Mouse (Mus musculus) left cerebral cortex, adult 8-10 months (tissue): ENCODE measurements around the gene Tbc1d30. TPM values are rescaled to one million over a fixed set of nuclear protein-coding genes. Genes with fewer than 3 reads are reported as not detected.

ENCODE experiments used
- DNase-seq, 2 experiments: peaks; one replicate each; pipeline ENCODE4 v3.0.0; 2022; ENCODE audit warnings: low spot score in 2 of 2
- total RNA-seq, 4 experiments: library from RNA; stranded (reverse); gene quantifications; 2 replicates each; pipeline ENCODE4 v1.2.4; 2022

Gene Tbc1d30
- total RNA-seq, 4 experiments from 2014 or later: 80.6 to 89.9 (median 82.3) TPM

DNA sequence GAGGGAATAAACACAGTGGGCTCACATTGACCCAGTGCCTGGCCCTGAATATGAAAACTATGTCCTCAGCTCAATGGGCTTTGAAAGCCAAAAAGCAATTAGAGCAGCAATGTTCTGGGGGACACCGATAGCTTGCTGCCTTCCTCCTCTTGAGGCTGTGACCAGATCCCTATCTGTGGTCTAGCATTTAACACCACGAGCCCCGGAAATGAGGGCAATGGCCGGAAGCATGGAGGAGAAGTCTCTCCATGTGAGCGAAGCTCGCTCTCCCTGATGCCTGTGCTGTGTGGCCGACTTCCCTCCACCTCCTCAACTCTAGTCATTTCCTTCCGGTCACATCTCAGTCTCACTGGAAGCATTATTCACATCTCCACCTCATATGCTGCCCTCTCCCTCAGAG, 82.3 kb downstream of the Tbc1d30 start:
- DNase-seq: no peak

DNA sequence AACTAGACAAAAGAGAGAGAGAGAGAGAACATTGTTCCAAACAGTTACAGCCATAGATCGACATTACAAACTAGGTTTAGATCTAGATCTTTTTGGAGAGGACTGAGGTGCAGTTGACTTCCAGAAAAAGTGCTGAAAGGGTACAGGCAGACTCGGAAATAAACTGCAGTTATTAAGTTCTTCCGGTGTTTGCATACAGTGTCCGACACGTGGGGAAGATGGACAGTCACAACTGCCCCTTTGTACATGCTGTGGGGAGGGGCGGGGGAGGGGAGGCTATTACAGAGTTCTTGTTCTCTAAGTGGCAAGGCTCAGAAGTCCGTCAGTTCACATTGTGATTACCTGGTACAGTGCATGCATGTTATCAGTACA, 86.9 kb downstream of the Tbc1d30 start:
- no peak for DNase-seq

DNA sequence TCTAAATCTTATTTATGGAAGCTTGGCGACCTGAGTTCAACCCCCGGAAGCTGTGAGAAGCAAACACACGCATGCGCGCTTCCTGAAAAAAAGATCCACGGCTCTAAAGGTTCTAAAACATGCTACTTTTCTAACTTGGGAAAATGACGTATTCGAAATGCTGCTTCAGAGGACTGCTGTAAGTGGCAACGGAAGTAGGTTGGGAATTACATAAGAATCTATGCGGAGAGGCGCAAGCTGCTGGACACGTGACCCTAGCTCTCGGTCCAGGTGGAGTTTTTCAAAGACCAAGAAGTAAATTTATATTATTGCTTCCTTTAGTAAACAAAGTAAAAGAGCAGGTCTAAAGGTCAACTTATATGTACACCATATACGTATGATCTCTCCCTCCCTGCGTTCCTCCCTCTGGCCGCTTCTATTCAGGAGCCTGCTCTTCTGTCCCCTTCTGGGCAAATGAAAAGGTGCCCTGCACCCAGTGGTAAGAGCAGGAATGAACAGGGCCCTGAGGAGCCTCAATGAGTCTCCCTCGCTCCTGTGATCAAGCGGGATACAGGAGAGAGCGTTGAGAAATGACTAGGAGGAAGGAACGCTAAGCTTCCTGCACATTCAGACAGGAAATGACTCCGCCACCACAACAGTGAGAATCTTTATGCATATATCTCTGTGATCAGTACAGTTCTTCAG, 87.4 kb downstream of the Tbc1d30 start:
- no peak for DNase-seq

DNA sequence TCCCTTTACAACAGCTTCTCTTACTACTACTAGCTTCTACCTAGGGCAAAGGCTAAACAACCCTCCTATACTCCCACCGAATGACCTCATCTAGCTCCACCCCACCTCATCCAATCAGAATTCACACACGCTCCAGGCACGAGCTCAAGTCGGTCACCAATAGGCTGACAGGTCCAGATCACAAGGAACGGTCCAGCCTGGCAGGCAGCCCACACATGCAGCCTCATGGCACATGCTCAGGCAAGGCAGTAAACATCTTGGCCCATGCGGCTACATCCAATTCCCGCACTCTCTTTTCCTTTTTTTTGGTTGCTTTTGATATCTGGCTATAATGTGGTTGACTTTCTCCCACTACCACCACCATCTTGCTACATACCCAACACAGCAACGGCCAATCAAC, 88.9 kb downstream of the Tbc1d30 start:
- DNase-seq: no peak

DNA sequence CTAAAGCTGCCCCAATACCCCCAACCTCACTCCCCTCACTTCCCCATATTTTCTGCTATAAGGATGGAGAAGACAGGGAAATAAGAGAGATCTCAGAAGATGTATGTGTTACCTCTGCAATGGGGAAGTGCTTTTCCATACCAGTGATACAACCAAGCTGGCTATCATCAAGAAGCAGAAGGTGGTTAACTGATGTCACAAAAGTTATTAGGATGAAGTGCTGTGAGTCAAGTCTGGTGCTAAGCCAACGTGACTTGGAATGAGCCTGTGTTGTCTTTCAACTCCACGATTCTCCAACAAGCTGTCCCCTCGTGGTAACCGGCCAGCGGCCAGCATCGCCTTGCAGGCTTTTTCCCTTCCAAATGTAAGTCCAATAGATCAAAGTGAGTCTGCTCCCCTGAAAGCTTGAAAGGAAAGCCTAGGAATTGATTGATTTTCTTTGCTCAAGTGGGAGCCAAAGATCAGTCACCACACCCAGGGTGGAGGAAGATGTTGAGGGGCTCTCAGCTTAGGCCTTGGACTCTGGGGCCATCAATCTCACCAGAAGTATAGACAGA, 90.0 kb downstream of the Tbc1d30 start:
- DNase-seq: no peak

DNA sequence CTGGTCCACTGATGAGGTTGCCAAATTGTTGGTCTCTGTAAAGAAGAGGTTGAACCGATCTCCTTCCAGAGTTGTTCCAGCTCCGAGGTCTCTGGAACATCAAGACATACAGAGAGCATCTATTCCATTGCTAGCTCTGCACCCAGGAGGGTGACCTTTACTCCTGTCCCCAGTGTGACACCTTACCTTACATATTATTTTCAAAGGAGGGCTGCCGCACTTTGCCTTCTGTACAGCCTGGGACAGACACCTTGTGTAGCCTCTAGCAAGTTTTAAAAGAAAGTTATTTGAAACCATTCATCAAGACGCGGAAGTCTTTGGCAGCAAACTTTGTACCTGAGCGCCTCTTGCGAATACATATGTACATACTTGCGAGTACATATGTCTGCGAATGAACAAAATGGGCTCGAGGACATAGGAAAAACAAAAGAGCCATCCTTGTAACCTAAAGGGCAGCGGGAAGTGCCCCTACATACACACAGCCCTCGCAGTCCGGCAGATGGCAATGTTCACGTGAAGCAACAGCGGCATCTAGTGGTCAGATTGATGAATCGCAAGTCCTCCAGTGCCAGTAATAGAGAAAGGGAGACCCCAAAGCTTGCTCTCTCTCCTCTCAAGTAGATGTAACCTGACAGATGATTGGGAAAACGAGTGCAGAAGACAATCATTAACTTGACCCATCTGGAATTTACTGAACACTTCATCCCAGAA, 94.8 kb downstream of the Tbc1d30 start:
- no peak for DNase-seq

DNA sequence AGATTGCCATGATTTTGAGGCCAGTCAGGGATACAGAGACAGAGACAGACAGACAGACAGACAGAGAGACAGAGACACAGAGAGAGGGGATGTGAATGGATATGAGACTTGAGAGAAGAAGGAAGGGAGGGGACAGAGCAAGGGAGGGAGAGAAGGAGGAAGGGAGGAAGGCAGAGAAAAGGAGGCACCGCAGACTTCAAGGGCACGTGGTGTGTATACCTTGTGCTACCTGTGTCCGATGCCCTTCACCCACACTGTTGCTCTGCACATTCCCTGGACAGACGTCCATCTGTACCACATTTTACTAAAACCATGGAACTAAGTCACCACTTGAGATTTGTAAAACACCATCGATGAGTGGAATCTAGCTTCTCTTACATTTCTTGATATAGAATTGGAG, 95.6 kb downstream of the Tbc1d30 start:
- DNase-seq: no peak

DNA sequence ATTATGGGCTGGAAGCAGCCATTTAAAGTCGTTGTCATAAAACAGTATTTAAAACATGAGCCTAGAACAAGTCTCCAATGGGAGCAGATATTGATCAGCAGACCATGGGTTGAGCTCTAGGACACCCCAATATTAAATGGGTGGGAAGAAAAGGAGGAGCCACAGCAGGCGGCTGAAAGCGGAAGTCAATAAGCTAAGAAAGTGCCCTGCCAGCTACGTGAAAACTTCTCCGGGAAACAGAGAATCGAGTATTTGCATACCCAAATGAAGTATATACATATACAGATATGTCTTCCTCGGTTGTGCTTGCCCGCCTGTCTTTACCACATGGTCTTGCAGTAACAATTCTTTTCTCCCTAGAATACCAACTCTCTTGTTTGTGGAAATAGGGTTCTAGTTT, 96.7 kb downstream of the Tbc1d30 start:
- no peak for DNase-seq

DNA sequence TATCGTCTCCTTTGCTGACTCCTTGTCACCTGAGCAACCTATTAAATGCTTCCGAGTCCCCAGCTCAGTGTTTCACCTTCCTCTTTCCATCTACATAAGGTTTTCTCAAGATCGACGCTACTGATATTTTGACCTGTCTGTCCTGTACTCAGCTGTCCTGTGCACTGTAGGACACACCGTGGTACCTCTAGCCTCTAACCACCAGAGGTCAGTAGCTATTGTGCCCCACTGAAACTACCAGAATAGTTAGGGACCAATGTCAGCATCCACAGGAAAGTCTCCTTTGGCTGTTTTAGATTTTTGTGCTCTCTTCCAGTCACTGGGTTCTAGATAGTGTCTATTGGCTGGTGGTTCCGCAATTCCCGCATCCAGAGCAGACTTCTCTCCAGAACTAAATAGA, 98.3 kb downstream of the Tbc1d30 start:
- no peak for DNase-seq

DNA sequence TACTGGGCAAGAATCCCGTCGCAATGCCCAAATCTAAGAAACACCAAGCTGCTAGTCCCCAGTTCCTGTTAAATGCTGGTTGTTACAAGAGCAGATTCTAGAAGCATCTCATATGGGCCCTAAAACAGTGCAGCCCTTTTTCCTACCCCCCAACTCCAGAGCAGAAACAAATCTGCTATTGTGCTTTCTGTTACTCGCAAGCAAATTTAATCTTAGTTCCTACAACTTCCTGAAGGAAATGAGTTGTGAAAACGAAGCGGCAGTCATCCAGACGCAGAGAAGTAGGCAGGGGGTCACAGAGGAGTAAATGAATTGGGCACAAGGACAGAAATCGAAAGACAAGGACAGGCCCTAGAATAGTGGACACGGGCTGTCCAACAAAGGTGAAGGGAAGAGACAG, 99.9 kb downstream of the Tbc1d30 start:
- no peak for DNase-seq

DNA sequence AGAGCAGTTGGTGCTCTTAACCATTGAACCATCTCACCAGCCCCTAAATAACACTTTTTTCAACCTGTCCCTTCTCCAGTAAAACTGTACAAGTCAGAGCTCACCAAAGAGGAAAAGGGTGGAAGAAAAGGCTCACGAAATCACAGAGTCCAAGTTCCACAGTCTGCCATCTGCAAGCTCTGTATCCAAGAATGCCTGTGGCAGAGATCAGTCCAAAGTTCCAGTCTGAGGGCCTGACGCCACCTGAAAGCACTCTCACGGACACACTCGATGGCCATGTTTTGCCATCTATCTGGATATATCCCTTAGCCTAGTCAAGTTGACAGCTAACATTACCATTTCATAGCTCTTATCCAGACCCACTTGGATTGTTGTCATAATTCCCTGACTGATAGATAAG, 101.3 kb downstream of the Tbc1d30 start:
- no peak for DNase-seq

DNA sequence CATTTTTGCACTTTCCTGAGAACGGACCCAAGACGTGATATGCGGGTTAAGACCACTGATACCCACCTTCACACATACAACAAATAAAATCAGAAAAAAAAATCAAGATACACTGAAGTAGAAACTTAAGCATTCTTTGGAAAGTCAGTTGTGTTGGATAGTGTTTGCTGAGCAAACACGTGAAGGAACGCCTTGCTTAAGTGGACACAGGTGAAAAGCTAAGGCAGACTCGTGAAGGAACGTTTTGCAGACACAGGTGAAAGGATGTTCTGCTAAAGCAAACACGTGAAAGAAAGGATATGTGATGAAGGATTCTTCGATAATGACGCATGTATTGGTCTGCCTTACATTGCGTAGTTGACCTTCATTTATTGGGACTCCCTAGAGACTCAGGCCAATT, 103.5 kb downstream of the Tbc1d30 start:
- no peak for DNase-seq

DNA sequence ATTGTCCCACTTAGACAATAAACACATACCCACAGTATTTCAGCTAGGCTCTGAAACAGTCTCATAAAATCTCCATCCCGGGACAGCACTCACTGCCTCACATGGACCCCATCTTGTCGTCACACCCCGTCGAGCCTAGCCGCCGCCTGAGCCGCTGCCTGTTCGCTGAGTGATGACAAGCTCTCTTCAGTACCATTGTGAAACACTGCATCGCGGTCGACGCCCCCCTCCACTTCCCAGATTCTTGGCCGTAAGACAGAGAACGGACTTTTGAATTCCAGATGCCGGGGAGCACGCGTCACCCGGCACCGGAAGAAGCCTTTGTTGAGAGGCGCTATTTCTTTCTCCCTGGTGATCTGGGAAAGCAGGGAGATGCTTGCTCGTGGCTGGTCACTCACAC, 104.1 kb downstream of the Tbc1d30 start:
- no peak for DNase-seq

DNA sequence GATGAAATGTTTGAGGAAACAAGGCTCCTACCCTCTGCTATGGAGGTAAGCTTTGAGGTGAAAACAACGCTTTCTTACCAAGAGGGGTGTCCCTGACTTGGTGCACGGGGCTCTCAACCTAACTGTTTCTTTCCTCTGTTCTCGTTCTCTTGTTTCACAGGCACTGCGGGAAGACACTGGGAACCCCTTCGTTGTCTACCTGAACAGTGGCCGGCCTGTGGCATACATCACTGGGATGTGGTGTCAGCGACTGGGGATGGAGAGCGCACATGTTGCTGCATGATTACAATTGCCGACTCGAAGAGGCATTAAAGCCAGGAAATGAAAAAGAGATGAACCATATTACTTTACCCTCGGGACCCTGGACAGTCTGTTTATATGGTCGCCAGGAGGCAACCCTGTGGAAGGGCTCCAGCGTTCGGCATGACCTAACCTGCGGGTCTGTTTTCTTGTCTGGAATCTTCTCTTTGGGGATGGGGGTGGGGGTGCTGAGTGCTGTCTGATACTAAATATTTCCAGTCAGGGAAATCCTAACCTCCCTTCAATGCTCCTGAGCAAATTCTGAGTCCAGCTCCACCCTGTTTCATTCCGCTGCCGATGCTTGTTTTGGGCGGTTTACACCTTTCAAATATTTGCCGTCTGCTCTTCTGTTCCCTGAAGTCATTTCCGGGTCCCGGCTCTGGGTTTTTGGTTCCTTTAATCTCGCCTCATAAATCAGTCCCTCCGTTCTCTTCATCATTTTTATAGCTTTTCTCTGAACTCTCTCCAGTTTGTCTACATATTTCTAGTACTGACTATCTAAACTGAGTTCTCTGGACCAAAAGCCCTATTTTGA, 107.5 kb downstream of the Tbc1d30 start:
- no peak for DNase-seq

DNA sequence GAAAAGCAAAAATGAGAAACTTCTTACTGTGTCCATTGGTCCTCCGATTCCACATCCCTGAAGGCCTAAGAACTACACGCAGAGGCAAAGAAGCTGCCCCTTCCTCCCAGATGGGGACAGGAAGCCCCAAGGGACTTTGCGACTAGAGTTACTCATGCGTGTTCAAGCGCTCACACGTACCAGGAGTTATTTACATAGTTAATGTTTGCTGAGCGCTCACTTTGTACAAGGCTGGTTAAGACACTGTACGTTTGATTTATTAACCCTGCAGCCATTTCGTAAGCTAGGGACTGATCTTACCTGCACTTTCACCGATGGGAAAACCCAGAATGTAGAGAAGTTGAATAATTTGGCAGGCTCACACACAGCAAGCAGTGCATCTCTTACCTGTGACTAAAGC, 108.5 kb downstream of the Tbc1d30 start:
- no peak for DNase-seq

DNA sequence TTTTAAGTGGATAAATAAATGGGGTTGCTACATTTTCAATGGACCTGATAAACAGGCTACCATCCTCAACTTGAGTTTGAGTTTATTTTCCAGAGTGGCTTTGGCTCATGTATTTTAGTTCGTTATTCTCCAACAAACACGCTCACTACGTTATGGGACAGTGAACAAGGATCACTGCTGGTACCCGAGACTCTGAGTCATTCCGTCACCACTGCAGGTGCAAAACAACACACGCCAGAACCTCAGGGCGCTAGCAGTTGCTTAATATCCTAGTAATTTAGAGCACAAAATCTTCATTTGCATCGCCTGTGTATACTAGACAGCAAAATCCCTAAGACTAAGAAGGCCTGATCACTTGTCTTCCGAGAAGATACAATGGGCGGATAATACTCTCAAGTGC, 112.0 kb downstream of the Tbc1d30 start:
- no peak for DNase-seq

DNA sequence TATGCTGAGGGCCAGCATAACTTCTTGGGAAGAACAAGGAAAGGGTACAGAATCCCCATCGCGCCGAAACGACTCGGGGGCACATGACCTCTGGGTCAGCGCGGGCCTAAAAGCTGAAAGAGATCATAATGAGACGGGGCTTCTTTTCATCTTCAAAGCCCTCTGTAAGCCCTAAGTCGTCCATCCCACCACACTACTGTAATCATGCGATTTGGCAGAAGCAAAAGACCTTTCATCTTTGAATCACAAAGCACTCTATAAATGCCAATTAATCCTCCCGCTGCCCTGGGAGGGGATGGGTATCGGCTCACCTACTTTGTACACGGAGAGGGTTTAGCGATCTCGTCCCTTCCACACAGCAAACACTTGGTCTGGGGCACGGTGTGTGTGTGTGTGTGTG, 112.5 kb downstream of the Tbc1d30 start:
- DNase-seq: no peak

DNA sequence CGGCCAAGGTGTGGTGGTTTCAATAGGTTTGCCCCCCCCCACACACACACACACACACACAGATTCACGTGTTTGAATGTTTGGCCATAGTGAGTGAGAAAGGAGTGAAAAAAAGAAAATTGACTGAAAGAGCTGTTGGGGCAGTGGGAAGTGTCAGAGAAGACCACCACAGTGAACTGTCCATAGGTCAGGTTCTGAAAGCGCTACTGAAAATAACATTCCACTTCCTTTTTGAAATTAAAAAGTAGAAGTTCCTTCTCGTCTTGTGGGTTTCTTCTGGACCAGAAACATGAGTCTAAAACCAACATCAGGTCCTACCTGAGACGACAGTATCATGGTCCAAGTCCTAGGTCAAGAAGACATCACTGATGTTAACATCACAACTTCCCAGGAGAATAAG, 113.7 kb downstream of the Tbc1d30 start:
- no peak for DNase-seq

DNA sequence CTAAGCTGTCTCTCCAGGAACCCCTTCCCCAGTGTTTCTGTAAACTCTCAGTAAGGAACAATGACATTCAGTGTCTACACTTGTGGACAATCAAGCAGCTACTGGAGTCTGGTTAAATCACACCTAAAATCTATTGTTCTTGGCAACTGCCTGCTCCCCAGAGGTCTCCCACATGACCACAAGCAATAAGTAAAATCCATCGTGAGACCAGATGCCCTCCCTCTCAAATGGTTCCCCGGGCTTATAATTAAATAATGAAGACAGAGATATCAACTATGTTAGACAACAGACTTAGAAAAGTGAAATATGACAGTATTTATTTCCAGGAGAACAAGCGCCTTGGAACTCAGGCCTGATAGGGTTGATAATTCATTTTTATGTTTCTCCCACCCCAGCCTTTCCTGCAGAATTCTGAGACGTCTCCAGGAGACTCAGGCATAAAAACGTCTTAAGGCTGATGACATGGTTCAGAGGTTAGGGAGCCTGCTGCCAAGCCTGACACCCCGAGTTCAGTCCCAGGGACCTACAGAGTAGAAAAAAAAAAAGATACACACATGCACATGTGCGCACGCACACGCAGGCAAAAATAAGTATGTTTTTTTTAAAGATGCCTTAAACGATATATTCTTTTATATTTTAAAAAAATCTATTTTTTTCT, 115.8 kb downstream of the Tbc1d30 start:
- no peak for DNase-seq

DNA sequence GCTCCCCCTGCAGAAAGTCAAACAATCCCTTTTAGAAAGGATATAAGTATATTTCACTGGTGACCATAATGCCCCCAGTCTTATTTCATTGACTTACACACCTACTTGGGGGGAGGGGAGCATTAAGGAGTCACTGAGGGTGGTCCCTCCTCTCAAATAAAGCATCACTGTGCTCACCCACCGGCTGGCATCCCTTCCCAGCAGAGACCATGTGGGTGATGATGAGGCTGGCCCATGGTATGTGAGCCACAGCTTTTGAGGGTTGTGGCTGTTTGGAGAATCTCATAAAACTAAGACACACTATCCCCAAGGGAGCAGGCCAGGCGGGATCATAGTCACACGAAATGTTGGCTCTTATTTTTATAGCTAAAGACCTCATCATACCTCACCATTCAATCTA, 116.6 kb downstream of the Tbc1d30 start:
- DNase-seq: no peak

DNA sequence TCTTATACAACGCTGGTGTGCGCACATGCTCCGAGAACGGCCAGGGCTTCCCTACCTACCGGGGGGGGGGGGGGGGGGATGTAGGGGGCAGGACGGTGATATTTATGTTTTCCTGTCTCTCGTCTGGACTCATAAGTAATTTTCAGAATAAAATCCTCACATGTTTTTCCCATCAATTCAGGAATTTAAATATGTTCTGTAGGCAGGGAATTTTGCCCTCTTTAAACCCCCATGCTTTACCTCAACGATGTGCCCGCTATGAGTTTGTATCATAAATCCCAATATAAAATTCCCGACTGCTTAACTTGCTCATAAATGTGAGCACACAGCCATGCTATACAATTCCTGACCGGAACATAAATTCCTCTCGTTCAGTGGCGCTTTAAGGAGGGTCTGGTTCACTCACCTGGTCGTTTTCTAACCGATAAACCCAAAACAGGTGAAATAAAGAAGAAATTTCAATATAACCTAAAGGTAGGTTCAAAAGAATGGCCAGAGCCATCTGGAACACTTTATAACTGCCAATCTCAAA, 122.6 kb downstream of the Tbc1d30 start:
- no peak for DNase-seq
